Comparison of ENCODE assay signal across 23 mouse cellular contexts in genomic region chr11:96070353-96070752, GRCm38 (mm10). TPM values are rescaled to one million over a fixed set of nuclear protein-coding genes. Genes with fewer than 3 reads are reported as not detected.
DNase-seq lines count a peak whose midpoint lies in the region; ATAC-seq and TF ChIP-seq lines count a peak whose summit lies in the region.
"Had no signal": no experiment of that assay in that cellular context is flagged by ENCODE, and none has a peak within 500 bp of the region (broad histone marks: within the 10 kb centered on the region; RNA-seq: fewer than 3 reads in every experiment).

No protein-coding gene starts in this region.

- H3K4me3 ChIP-seq in liver, adult 2 months (ENCODE audit: insufficient read depth, low read depth, low read length), result no peak overlapping the region
- H3K4me3 ChIP-seq in liver, embryonic 12.5 days, result no peak overlapping the region
- H3K4me3 ChIP-seq: embryonic facial prominence, embryonic 13.5 days; forebrain, embryonic 13.5 days; hindbrain, embryonic 10.5 days had no signal

- peak; percentile 63 for DNase-seq in adrenal gland, postnatal 14 days
- no peak for DNase-seq in adrenal gland, adult 8-10 months
- DNase-seq in kidney, adult 18-20 months, result peak; percentile 18
- no peak for DNase-seq in kidney, adult 11 months
- peak; percentile 25 for DNase-seq in liver, adult 2 months (ENCODE audit: extremely low read depth, low read depth, low spot score)
- no peak for DNase-seq in spleen, adult 18-20 months
- DNase-seq: adrenal gland, adult 2 months; cerebellum, adult 18-20 months; cerebellum, adult 9-11 months; cerebellum, postnatal 36 days; forebrain, postnatal 0 days; gastrocnemius, postnatal 14 days had no signal

- no peak overlapping the region for H3K9ac ChIP-seq in liver, adult 2 months (ENCODE audit: low read depth, low read length)
- H3K9ac ChIP-seq in liver, embryonic 12.5 days, result no peak overlapping the region
- H3K9ac ChIP-seq: embryonic facial prominence, embryonic 13.5 days; forebrain, embryonic 13.5 days; forebrain, postnatal 0 days; hindbrain, embryonic 14.5 days had no signal

- no peak overlapping the region for H3K4me2 ChIP-seq in liver, embryonic 12.5 days
- H3K4me2 ChIP-seq: embryonic facial prominence, embryonic 13.5 days; forebrain, embryonic 13.5 days; hindbrain, embryonic 14.5 days had no signal

- peaks cover 16% of the 10 kb centered on the region for H3K4me1 ChIP-seq in liver, adult 2 months (ENCODE audit: control insufficient read depth, insufficient read depth, low read length)
- peaks cover 43% of the 10 kb centered on the region for H3K4me1 ChIP-seq in liver, embryonic 12.5 days

- H3K36me3 ChIP-seq in liver, adult 2 months (ENCODE audit: control insufficient read depth, insufficient read depth, low read length), result peaks cover 12% of the 10 kb centered on the region
- H3K36me3 ChIP-seq in liver, embryonic 12.5 days, result peaks cover 42% of the 10 kb centered on the region

- peaks cover 6% of the 10 kb centered on the region; the same call in 1 of the 2 replicates for H3K79me2 ChIP-seq in liver, adult 2 months (ENCODE audit: control insufficient read depth, insufficient read depth, low read length)

- TF ChIP-seq POLR2A in liver, adult 2 months (IDR thresholded peaks at IDR 0.05; ENCODE audit: extremely low read depth, insufficient read depth, low read length), result no peak

- no peaks in the 10 kb centered on the region for H3K27me3 ChIP-seq in liver, adult 2 months (ENCODE audit: control insufficient read depth, insufficient read depth, low read length)
- no peaks in the 10 kb centered on the region for H3K27me3 ChIP-seq in liver, embryonic 12.5 days (replicated peaks)
- H3K27me3 ChIP-seq: embryonic facial prominence, embryonic 13.5 days; forebrain, embryonic 13.5 days had no signal

- WGBS in liver, adult 2 months, result 90% methylated on average over 7 of the region's 7 CpGs
- 88% methylated on average over 7 of the region's 7 CpGs for WGBS in liver, embryonic 12.5 days (ENCODE audit: insufficient replicate concordance)

- no peak for ATAC-seq in liver, embryonic 12.5 days
- ATAC-seq: forebrain, embryonic 13.5 days; forebrain, postnatal 0 days had no signal

- no peak for TF ChIP-seq CTCF in liver, adult 2 months (IDR thresholded peaks at IDR 0.05; ENCODE audit: low read depth, low read length)

- no peaks in the 10 kb centered on the region for H3K9me3 ChIP-seq in liver, embryonic 12.5 days (replicated peaks)
- H3K9me3 ChIP-seq: embryonic facial prominence, embryonic 13.5 days; forebrain, embryonic 13.5 days; hindbrain, embryonic 10.5 days had no signal

- no peak overlapping the region for H3K27ac ChIP-seq in liver, adult 2 months (replicated peaks; ENCODE audit: insufficient read depth, low read depth, low read length)
- no peak overlapping the region for H3K27ac ChIP-seq in liver, embryonic 12.5 days
- H3K27ac ChIP-seq: embryonic facial prominence, embryonic 13.5 days; forebrain, embryonic 13.5 days; hindbrain, embryonic 10.5 days; hindbrain, embryonic 14.5 days had no signal

RNA-seq across cellular contexts. Expression of gene Atp5g1, which starts 5.1 kb away (rescaled TPM):
- 244 and 262 TPM in 2 replicates for total RNA-seq in adrenal gland, postnatal 14 days (2021)
- 100 to 1,000 TPM; 227 to 500 (median 292) TPM for total RNA-seq in adrenal gland, adult 8-10 months (2022)
- 479 and 657 TPM in 2 replicates for total RNA-seq in liver, adult 2 months (2014; rRNA removed)
- 1,258 and 1,301 TPM in 2 replicates for polyA plus RNA-seq in liver, adult 2 months (2012; rRNA removed)
- 657 and 705 TPM in 2 replicates for polyA plus RNA-seq in liver, embryonic 12.5 days (2016; fragmentation: Nextera tagmentation; extraction: Ambion mirVana)

RNA-seq across cellular contexts. Expression of gene Ube2z, which starts 5.2 kb away (rescaled TPM):
- 43.8 and 45.2 TPM in 2 replicates for total RNA-seq in adrenal gland, postnatal 14 days (2021)
- 10 to 100 TPM; 53.9 to 60.0 (median 57.0) TPM for total RNA-seq in adrenal gland, adult 8-10 months (2022)
- 18.6 and 23.3 TPM in 2 replicates for total RNA-seq in liver, adult 2 months (2014; rRNA removed)
- polyA plus RNA-seq in liver, adult 2 months (2012; rRNA removed), result 21.3 and 22.8 TPM in 2 replicates
- 26.4 and 27.2 TPM in 2 replicates for polyA plus RNA-seq in liver, embryonic 12.5 days (2016; fragmentation: Nextera tagmentation; extraction: Ambion mirVana)

RNA-seq across cellular contexts. Expression of gene Snf8, which starts 35.7 kb away (rescaled TPM):
- 77.7 and 79.2 TPM in 2 replicates for total RNA-seq in adrenal gland, postnatal 14 days (2021)
- 10 to 100 TPM; 77.6 to 95.6 (median 86.3) TPM for total RNA-seq in adrenal gland, adult 8-10 months (2022)
- 25.4 and 27.7 TPM in 2 replicates for total RNA-seq in liver, adult 2 months (2014; rRNA removed)
- polyA plus RNA-seq in liver, adult 2 months (2012; rRNA removed), result 19.1 and 26.2 TPM in 2 replicates
- polyA plus RNA-seq in liver, embryonic 12.5 days (2016; fragmentation: Nextera tagmentation; extraction: Ambion mirVana), result 100 and 108 TPM in 2 replicates

RNA-seq across cellular contexts. Expression of gene Calcoco2, which starts 41.4 kb away (rescaled TPM):
- total RNA-seq in adrenal gland, postnatal 14 days (2021), result not detected in 2 replicates
- not detected for total RNA-seq in adrenal gland, adult 8-10 months (2022)
- total RNA-seq in liver, adult 2 months (2014; rRNA removed), result not detected in 2 replicates
- polyA plus RNA-seq in liver, adult 2 months (2012; rRNA removed), result not detected in 2 replicates
- not detected in 2 replicates for polyA plus RNA-seq in liver, embryonic 12.5 days (2016; fragmentation: Nextera tagmentation; extraction: Ambion mirVana)
- total RNA-seq: adrenal gland, adult 2 months; forebrain, postnatal 0 days; gastrocnemius, adult 18-20 months; gastrocnemius, postnatal 14 days; heart, postnatal 25 days had no signal
- polyA plus RNA-seq: adrenal gland, adult 2 months; embryonic facial prominence, embryonic 13.5 days; forebrain, embryonic 13.5 days; gonadal fat pad, adult 2 months; hindbrain, embryonic 10.5 days; hindbrain, embryonic 14.5 days had no signal

RNA-seq across cellular contexts. Expression of gene Gip, which starts 46.0 kb away (rescaled TPM):
- total RNA-seq in adrenal gland, postnatal 14 days (2021), result not detected in 2 replicates
- not detected for total RNA-seq in adrenal gland, adult 8-10 months (2022)
- total RNA-seq in liver, adult 2 months (2014; rRNA removed), result not detected in 2 replicates
- polyA plus RNA-seq in liver, adult 2 months (2012; rRNA removed), result not detected in 2 replicates
- not detected in 2 replicates for polyA plus RNA-seq in liver, embryonic 12.5 days (2016; fragmentation: Nextera tagmentation; extraction: Ambion mirVana)
- total RNA-seq: adrenal gland, adult 2 months; forebrain, postnatal 0 days; gastrocnemius, adult 18-20 months; gastrocnemius, postnatal 14 days; heart, adult 8-10 months; heart, postnatal 25 days had no signal
- polyA plus RNA-seq: adrenal gland, adult 2 months; C2C12; embryonic facial prominence, embryonic 13.5 days; forebrain, embryonic 13.5 days; forebrain, postnatal 0 days; gonadal fat pad, adult 2 months; heart, embryonic 16.5 days; hindbrain, embryonic 10.5 days; hindbrain, embryonic 14.5 days had no signal

Comparison
In these comparisons a context has a peak if more than half of its experiments do, and no peak if none do; other contexts are left out.
1. DNase-seq: peak in adrenal gland, postnatal 14 days (single experiment), kidney, adult 18-20 months (single experiment) and liver, adult 2 months (single experiment); none in adrenal gland, adult 8-10 months (single experiment), kidney, adult 11 months (single experiment) and spleen, adult 18-20 months (0 of 2).